Mouse (Mus musculus): Measurements from ENCODE around the gene Ipp. TPM values are rescaled to one million over a fixed set of nuclear protein-coding genes. Genes with fewer than 3 reads are reported as not detected.
A peak's percentile ranks its signal among the peaks of the same experiment; 100 is the strongest.

Ipp gene
- polyA plus RNA-seq, 1 experiment = 2.5 TPM

GRCm38 (mm10) chr4:116483476-116483875 lies 23.9 kb upstream of the Ipp start:
- 40% methylated on average over 2 of the region's 2 CpGs for WGBS
- no peak overlapping the region for H3K4me3 ChIP-seq (ENCODE audit: control insufficient read depth, insufficient read depth, low read length)
- H3K27ac ChIP-seq (ENCODE audit: control insufficient read depth, insufficient read depth, low read length) = no peak overlapping the region
- DNase-seq = no peak
- H3K36me3 ChIP-seq (ENCODE audit: control insufficient read depth, insufficient read depth, low read length) = no peaks in the 10 kb centered on the region
- H3K27me3 ChIP-seq (ENCODE audit: control insufficient read depth, insufficient read depth, low read length) = no peaks in the 10 kb centered on the region
- H3K4me1 ChIP-seq (replicated peaks; ENCODE audit: control insufficient read depth, insufficient read depth, low read length) = no peaks in the 10 kb centered on the region
- no peak for TF ChIP-seq POLR2A (IDR thresholded peaks at IDR 0.05; ENCODE audit: control insufficient read depth, extremely low read depth, insufficient read depth, low read length, poor library complexity)
- no peak for TF ChIP-seq CTCF (IDR thresholded peaks at IDR 0.05; ENCODE audit: borderline replicate concordance, control insufficient read depth, extremely low read depth, insufficient read depth, low read length, poor library complexity)

GRCm38 (mm10) chr4:116491119-116491536 lies 16.2 kb upstream of the Ipp start:
- H3K27ac ChIP-seq (ENCODE audit: control insufficient read depth, insufficient read depth, low read length) = no peak overlapping the region
- TF ChIP-seq CTCF (IDR thresholded peaks at IDR 0.05; ENCODE audit: borderline replicate concordance, control insufficient read depth, extremely low read depth, insufficient read depth, low read length, poor library complexity) (no peak), POLR2A (IDR thresholded peaks at IDR 0.05; ENCODE audit: control insufficient read depth, extremely low read depth, insufficient read depth, low read length, poor library complexity) (no peak)
- DNase-seq = no peak
- no peaks in the 10 kb centered on the region for H3K4me1 ChIP-seq (replicated peaks; ENCODE audit: control insufficient read depth, insufficient read depth, low read length)
- 56% methylated on average over 2 of the region's 2 CpGs for WGBS
- no peak overlapping the region for H3K4me3 ChIP-seq (ENCODE audit: control insufficient read depth, insufficient read depth, low read length)
- no peaks in the 10 kb centered on the region for H3K27me3 ChIP-seq (ENCODE audit: control insufficient read depth, insufficient read depth, low read length)
- no peaks in the 10 kb centered on the region for H3K36me3 ChIP-seq (ENCODE audit: control insufficient read depth, insufficient read depth, low read length)

GRCm38 (mm10) chr4:116491886-116492285 lies 15.5 kb upstream of the Ipp start:
- no peak for DNase-seq
- Histone ChIP-seq H3K27me3 (ENCODE audit: control insufficient read depth, insufficient read depth, low read length) (no peaks in the 10 kb centered on the region), H3K27ac (ENCODE audit: control insufficient read depth, insufficient read depth, low read length) (no peak overlapping the region), H3K4me3 (ENCODE audit: control insufficient read depth, insufficient read depth, low read length) (no peak overlapping the region), H3K36me3 (ENCODE audit: control insufficient read depth, insufficient read depth, low read length) (no peaks in the 10 kb centered on the region), H3K4me1 (replicated peaks; ENCODE audit: control insufficient read depth, insufficient read depth, low read length) (no peaks in the 10 kb centered on the region)
- TF ChIP-seq CTCF (IDR thresholded peaks at IDR 0.05; ENCODE audit: borderline replicate concordance, control insufficient read depth, extremely low read depth, insufficient read depth, low read length, poor library complexity) = no peak
- no peak for TF ChIP-seq POLR2A (IDR thresholded peaks at IDR 0.05; ENCODE audit: control insufficient read depth, extremely low read depth, insufficient read depth, low read length, poor library complexity)
- WGBS = 92% methylated on average over 2 of the region's 2 CpGs

- no peaks in the 10 kb centered on the region for H3K27me3 ChIP-seq (ENCODE audit: control insufficient read depth, insufficient read depth, low read length)
- no peak overlapping the region for H3K4me3 ChIP-seq (ENCODE audit: control insufficient read depth, insufficient read depth, low read length)
- H3K27ac ChIP-seq (ENCODE audit: control insufficient read depth, insufficient read depth, low read length) = no peak overlapping the region
- TF ChIP-seq POLR2A (IDR thresholded peaks at IDR 0.05; ENCODE audit: control insufficient read depth, extremely low read depth, insufficient read depth, low read length, poor library complexity) (no peak), CTCF (IDR thresholded peaks at IDR 0.05; ENCODE audit: borderline replicate concordance, control insufficient read depth, extremely low read depth, insufficient read depth, low read length, poor library complexity) (no peak)
- H3K4me1 ChIP-seq (replicated peaks; ENCODE audit: control insufficient read depth, insufficient read depth, low read length) = no peaks in the 10 kb centered on the region
- no peaks in the 10 kb centered on the region for H3K36me3 ChIP-seq (ENCODE audit: control insufficient read depth, insufficient read depth, low read length)
- 68% methylated on average over 4 of the region's 4 CpGs for WGBS
- no peak for DNase-seq
Measured at GRCm38 (mm10) chr4:116492460-116492859, 14.9 kb upstream of the Ipp start.

- no peaks in the 10 kb centered on the region for H3K36me3 ChIP-seq (ENCODE audit: control insufficient read depth, insufficient read depth, low read length)
- no peaks in the 10 kb centered on the region for H3K4me1 ChIP-seq (replicated peaks; ENCODE audit: control insufficient read depth, insufficient read depth, low read length)
- 95% methylated on average over 5 of the region's 5 CpGs for WGBS
- no peak for TF ChIP-seq CTCF (IDR thresholded peaks at IDR 0.05; ENCODE audit: borderline replicate concordance, control insufficient read depth, extremely low read depth, insufficient read depth, low read length, poor library complexity)
- no peak for TF ChIP-seq POLR2A (IDR thresholded peaks at IDR 0.05; ENCODE audit: control insufficient read depth, extremely low read depth, insufficient read depth, low read length, poor library complexity)
- H3K27ac ChIP-seq (ENCODE audit: control insufficient read depth, insufficient read depth, low read length) = no peak overlapping the region
- DNase-seq = no peak
- no peaks in the 10 kb centered on the region for H3K27me3 ChIP-seq (ENCODE audit: control insufficient read depth, insufficient read depth, low read length)
- no peak overlapping the region for H3K4me3 ChIP-seq (ENCODE audit: control insufficient read depth, insufficient read depth, low read length)
Measured at GRCm38 (mm10) chr4:116493646-116494045, 13.7 kb upstream of the Ipp start.

- DNase-seq = no peak
- no peak overlapping the region for H3K4me3 ChIP-seq (ENCODE audit: control insufficient read depth, insufficient read depth, low read length)
- no peaks in the 10 kb centered on the region for H3K4me1 ChIP-seq (replicated peaks; ENCODE audit: control insufficient read depth, insufficient read depth, low read length)
- no peaks in the 10 kb centered on the region for H3K36me3 ChIP-seq (ENCODE audit: control insufficient read depth, insufficient read depth, low read length)
- H3K27ac ChIP-seq (ENCODE audit: control insufficient read depth, insufficient read depth, low read length) = no peak overlapping the region
- no peaks in the 10 kb centered on the region for H3K27me3 ChIP-seq (ENCODE audit: control insufficient read depth, insufficient read depth, low read length)
- TF ChIP-seq POLR2A (IDR thresholded peaks at IDR 0.05; ENCODE audit: control insufficient read depth, extremely low read depth, insufficient read depth, low read length, poor library complexity) (no peak), CTCF (IDR thresholded peaks at IDR 0.05; ENCODE audit: borderline replicate concordance, control insufficient read depth, extremely low read depth, insufficient read depth, low read length, poor library complexity) (no peak)
- WGBS = 86% methylated on average over 3 of the region's 3 CpGs
Measured at GRCm38 (mm10) chr4:116499978-116500377, 7.4 kb upstream of the Ipp start.

- H3K27ac ChIP-seq (ENCODE audit: control insufficient read depth, insufficient read depth, low read length) = no peak overlapping the region
- H3K4me1 ChIP-seq (replicated peaks; ENCODE audit: control insufficient read depth, insufficient read depth, low read length) = no peaks in the 10 kb centered on the region
- H3K27me3 ChIP-seq (ENCODE audit: control insufficient read depth, insufficient read depth, low read length) = no peaks in the 10 kb centered on the region
- 30% methylated on average over 11 of the region's 11 CpGs for WGBS
- H3K4me3 ChIP-seq (ENCODE audit: control insufficient read depth, insufficient read depth, low read length) = peak overlapping the region; percentile 58
- no peaks in the 10 kb centered on the region for H3K36me3 ChIP-seq (ENCODE audit: control insufficient read depth, insufficient read depth, low read length)
- peak; percentile 2 for DNase-seq
- TF ChIP-seq CTCF (IDR thresholded peaks at IDR 0.05; ENCODE audit: borderline replicate concordance, control insufficient read depth, extremely low read depth, insufficient read depth, low read length, poor library complexity) = no peak
- no peak for TF ChIP-seq POLR2A (IDR thresholded peaks at IDR 0.05; ENCODE audit: control insufficient read depth, extremely low read depth, insufficient read depth, low read length, poor library complexity)
Measured at GRCm38 (mm10) chr4:116506886-116507424, 394 bp upstream of the Ipp start.

Measured in thymus, adult 2 months (tissue).